Mouse (Mus musculus): Measurements from ENCODE around the gene Tent5b. TPM values are rescaled to one million over a fixed set of nuclear protein-coding genes. Genes with fewer than 3 reads are reported as not detected.
A peak's percentile ranks its signal among the peaks of the same experiment; 100 is the strongest.

Tent5b gene
- total RNA-seq, 1 experiment: 7.5 TPM

- peaks cover 6 to 41% of the 10 kb centered on the region in 2 experiments; a peak in 3 of 4 replicates for H3K4me1 ChIP-seq (ENCODE audit: control insufficient read depth in 2 of 2, insufficient read depth in 2 of 2, low read length in 2 of 2, poor library complexity in 1 of 2)
- no peak overlapping the region for H3K4me3 ChIP-seq (ENCODE audit: insufficient read depth in 1 of 2, low read depth in 1 of 2, low read length in 2 of 2, poor library complexity in 1 of 2, severe bottlenecking in 1 of 2)
- TF ChIP-seq ZC3H11A (IDR thresholded peaks at IDR 0.05; ENCODE audit: borderline replicate concordance, low read depth, low read length): no peak
- no peak for TF ChIP-seq ZNF384 (IDR thresholded peaks at IDR 0.05; ENCODE audit: low read depth, low read length)
- no peak for TF ChIP-seq MAFK (IDR thresholded peaks at IDR 0.05; ENCODE audit: insufficient read depth, low read depth, low read length)
- TF ChIP-seq HCFC1 (IDR thresholded peaks at IDR 0.05; ENCODE audit: borderline replicate concordance, insufficient read depth, low read length): no peak
- TF ChIP-seq CHD2 (IDR thresholded peaks at IDR 0.05; ENCODE audit: low read depth, low read length): no peak
- in situ Hi-C loops (cut with MboI; ENCODE audit: low sequenced_read_pairs in 2 of 2, unreplicated experiment in 2 of 2): no loop called here
- DNase-seq (ENCODE audit: low read depth, low spot score): no peak
- H3K9ac ChIP-seq (ENCODE audit: insufficient read depth, low read depth, low read length, poor library complexity, severe bottlenecking): no peak overlapping the region
- H3K9me3 ChIP-seq (ENCODE audit: control insufficient read depth, insufficient read depth, low read depth, low read length): no peaks in the 10 kb centered on the region
- no peaks in the 10 kb centered on the region for H3K36me3 ChIP-seq (ENCODE audit: control insufficient read depth, insufficient read depth, low read length, poor library complexity, severe bottlenecking)
- no peak overlapping the region for H3K27ac ChIP-seq (ENCODE audit: insufficient read depth, low read depth, low read length, poor library complexity, severe bottlenecking)
Measured at GRCm38 (mm10) chr4:133489489-133490245, 9.7 kb downstream of the Tent5b start.

DNA sequence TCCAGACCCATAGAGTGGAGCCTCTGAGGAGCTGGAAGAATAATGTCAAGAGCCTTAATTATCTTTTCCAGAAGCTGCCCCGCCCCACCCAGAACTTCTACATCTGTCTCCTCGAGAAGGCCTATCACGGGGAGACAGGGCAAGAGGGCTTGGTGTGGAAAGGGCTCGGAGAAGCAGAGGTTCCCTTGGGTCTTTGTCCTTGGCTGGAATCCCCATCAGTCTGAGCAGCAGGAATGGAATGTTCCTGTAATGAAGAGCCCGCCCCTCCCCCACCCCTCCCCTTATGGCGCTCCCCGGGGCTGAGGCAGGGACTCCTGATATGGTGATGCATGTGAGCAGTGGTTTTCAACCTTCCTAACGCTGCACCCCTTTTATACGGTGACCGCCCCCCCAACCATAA is 11.9 kb downstream of the Tent5b start:
- Histone ChIP-seq H3K36me3 (ENCODE audit: control insufficient read depth, insufficient read depth, low read length, poor library complexity, severe bottlenecking) (no peaks in the 10 kb centered on the region), H3K9ac (ENCODE audit: insufficient read depth, low read depth, low read length, poor library complexity, severe bottlenecking) (no peak overlapping the region), H3K9me3 (ENCODE audit: control insufficient read depth, insufficient read depth, low read depth, low read length) (no peaks in the 10 kb centered on the region), H3K4me1 (ENCODE audit: control insufficient read depth in 2 of 2, insufficient read depth in 2 of 2, low read length in 2 of 2, poor library complexity in 1 of 2) (peaks cover 3 to 27% of the 10 kb centered on the region in 2 experiments; a peak in 1 of 4 replicates), H3K27ac (ENCODE audit: insufficient read depth, low read depth, low read length, poor library complexity, severe bottlenecking) (no peak overlapping the region), H3K4me3 (ENCODE audit: insufficient read depth in 1 of 2, low read depth in 1 of 2, low read length in 2 of 2, poor library complexity in 1 of 2, severe bottlenecking in 1 of 2) (no peak overlapping the region)
- in situ Hi-C loops (cut with MboI; ENCODE audit: low sequenced_read_pairs in 2 of 2, unreplicated experiment in 2 of 2): no loop called here
- no peak for DNase-seq (ENCODE audit: low read depth, low spot score)
- TF ChIP-seq ZC3H11A (IDR thresholded peaks at IDR 0.05; ENCODE audit: borderline replicate concordance, low read depth, low read length) (no peak), HCFC1 (IDR thresholded peaks at IDR 0.05; ENCODE audit: borderline replicate concordance, insufficient read depth, low read length) (no peak), CHD2 (IDR thresholded peaks at IDR 0.05; ENCODE audit: low read depth, low read length) (no peak), ZNF384 (IDR thresholded peaks at IDR 0.05; ENCODE audit: low read depth, low read length) (no peak), MAFK (IDR thresholded peaks at IDR 0.05; ENCODE audit: insufficient read depth, low read depth, low read length) (no peak)

- DNase-seq (ENCODE audit: low read depth, low spot score): no peak
- H3K4me1 ChIP-seq (ENCODE audit: control insufficient read depth in 2 of 2, insufficient read depth in 2 of 2, low read length in 2 of 2, poor library complexity in 1 of 2): peaks cover 3 to 24% of the 10 kb centered on the region in 2 experiments; a peak in 1 of 4 replicates
Measured at GRCm38 (mm10) chr4:133493895-133494294, 14.0 kb downstream of the Tent5b start.

GRCm38 (mm10) chr4:133494432-133494831 is 14.5 kb downstream of the Tent5b start:
- DNase-seq (ENCODE audit: low read depth, low spot score): peak; percentile 89
- H3K9ac ChIP-seq (ENCODE audit: insufficient read depth, low read depth, low read length, poor library complexity, severe bottlenecking): no peak overlapping the region
- in situ Hi-C loops (cut with MboI; ENCODE audit: low sequenced_read_pairs in 2 of 2, unreplicated experiment in 2 of 2): no loop called here
- no peaks in the 10 kb centered on the region for H3K9me3 ChIP-seq (ENCODE audit: control insufficient read depth, insufficient read depth, low read depth, low read length)
- no peaks in the 10 kb centered on the region for H3K36me3 ChIP-seq (ENCODE audit: control insufficient read depth, insufficient read depth, low read length, poor library complexity, severe bottlenecking)
- TF ChIP-seq ZC3H11A (IDR thresholded peaks at IDR 0.05; ENCODE audit: borderline replicate concordance, low read depth, low read length): no peak
- TF ChIP-seq MAFK (IDR thresholded peaks at IDR 0.05; ENCODE audit: insufficient read depth, low read depth, low read length): no peak
- TF ChIP-seq HCFC1 (IDR thresholded peaks at IDR 0.05; ENCODE audit: borderline replicate concordance, insufficient read depth, low read length): no peak
- TF ChIP-seq ZNF384 (IDR thresholded peaks at IDR 0.05; ENCODE audit: low read depth, low read length): no peak
- TF ChIP-seq CHD2 (IDR thresholded peaks at IDR 0.05; ENCODE audit: low read depth, low read length): no peak
- H3K4me3 ChIP-seq (ENCODE audit: insufficient read depth in 1 of 2, low read depth in 1 of 2, low read length in 2 of 2, poor library complexity in 1 of 2, severe bottlenecking in 1 of 2): peak overlapping the region; percentile 33 to 53
- no peak overlapping the region for H3K27ac ChIP-seq (ENCODE audit: insufficient read depth, low read depth, low read length, poor library complexity, severe bottlenecking)
- peaks cover 3 to 21% of the 10 kb centered on the region in 2 experiments; a peak in 1 of 4 replicates for H3K4me1 ChIP-seq (ENCODE audit: control insufficient read depth in 2 of 2, insufficient read depth in 2 of 2, low read length in 2 of 2, poor library complexity in 1 of 2)

More at GRCm38 (mm10) chr4:133493895-133494294, 14.0 kb downstream of the Tent5b start:
- H3K4me3 ChIP-seq (ENCODE audit: insufficient read depth in 1 of 2, low read depth in 1 of 2, low read length in 2 of 2, poor library complexity in 1 of 2, severe bottlenecking in 1 of 2): peak overlapping the region; percentile 33 to 53
- H3K9ac ChIP-seq (ENCODE audit: insufficient read depth, low read depth, low read length, poor library complexity, severe bottlenecking): no peak overlapping the region
- in situ Hi-C loops (cut with MboI; ENCODE audit: low sequenced_read_pairs in 2 of 2, unreplicated experiment in 2 of 2): no loop called here
- no peaks in the 10 kb centered on the region for H3K36me3 ChIP-seq (ENCODE audit: control insufficient read depth, insufficient read depth, low read length, poor library complexity, severe bottlenecking)
- H3K27ac ChIP-seq (ENCODE audit: insufficient read depth, low read depth, low read length, poor library complexity, severe bottlenecking): no peak overlapping the region
- no peak for TF ChIP-seq CHD2 (IDR thresholded peaks at IDR 0.05; ENCODE audit: low read depth, low read length)
- no peak for TF ChIP-seq ZC3H11A (IDR thresholded peaks at IDR 0.05; ENCODE audit: borderline replicate concordance, low read depth, low read length)
- no peak for TF ChIP-seq MAFK (IDR thresholded peaks at IDR 0.05; ENCODE audit: insufficient read depth, low read depth, low read length)
- no peak for TF ChIP-seq HCFC1 (IDR thresholded peaks at IDR 0.05; ENCODE audit: borderline replicate concordance, insufficient read depth, low read length)
- no peak for TF ChIP-seq ZNF384 (IDR thresholded peaks at IDR 0.05; ENCODE audit: low read depth, low read length)
- no peaks in the 10 kb centered on the region for H3K9me3 ChIP-seq (ENCODE audit: control insufficient read depth, insufficient read depth, low read depth, low read length)

Data from ES-E14 (cell line).